Mouse (Mus musculus): Measurements from ENCODE around the gene Abcc4. TPM values are rescaled to one million over a fixed set of nuclear protein-coding genes. Genes with fewer than 3 reads are reported as not detected.

The Abcc4 gene
- total RNA-seq (2021), result 10 to 100 TPM; 10.7 to 11.6 TPM
- long read RNA-seq, experiment 1, partial matches to known transcripts, result 1 of 6 reads
- long read RNA-seq, experiment 1, other reads (novel, unspliced or antisense), result 5 of 6 reads
- long read RNA-seq, experiment 2, partial matches to known transcripts, result 0 of 3 reads
- long read RNA-seq, experiment 2, other reads (novel, unspliced or antisense), result 3 of 3 reads

DNA sequence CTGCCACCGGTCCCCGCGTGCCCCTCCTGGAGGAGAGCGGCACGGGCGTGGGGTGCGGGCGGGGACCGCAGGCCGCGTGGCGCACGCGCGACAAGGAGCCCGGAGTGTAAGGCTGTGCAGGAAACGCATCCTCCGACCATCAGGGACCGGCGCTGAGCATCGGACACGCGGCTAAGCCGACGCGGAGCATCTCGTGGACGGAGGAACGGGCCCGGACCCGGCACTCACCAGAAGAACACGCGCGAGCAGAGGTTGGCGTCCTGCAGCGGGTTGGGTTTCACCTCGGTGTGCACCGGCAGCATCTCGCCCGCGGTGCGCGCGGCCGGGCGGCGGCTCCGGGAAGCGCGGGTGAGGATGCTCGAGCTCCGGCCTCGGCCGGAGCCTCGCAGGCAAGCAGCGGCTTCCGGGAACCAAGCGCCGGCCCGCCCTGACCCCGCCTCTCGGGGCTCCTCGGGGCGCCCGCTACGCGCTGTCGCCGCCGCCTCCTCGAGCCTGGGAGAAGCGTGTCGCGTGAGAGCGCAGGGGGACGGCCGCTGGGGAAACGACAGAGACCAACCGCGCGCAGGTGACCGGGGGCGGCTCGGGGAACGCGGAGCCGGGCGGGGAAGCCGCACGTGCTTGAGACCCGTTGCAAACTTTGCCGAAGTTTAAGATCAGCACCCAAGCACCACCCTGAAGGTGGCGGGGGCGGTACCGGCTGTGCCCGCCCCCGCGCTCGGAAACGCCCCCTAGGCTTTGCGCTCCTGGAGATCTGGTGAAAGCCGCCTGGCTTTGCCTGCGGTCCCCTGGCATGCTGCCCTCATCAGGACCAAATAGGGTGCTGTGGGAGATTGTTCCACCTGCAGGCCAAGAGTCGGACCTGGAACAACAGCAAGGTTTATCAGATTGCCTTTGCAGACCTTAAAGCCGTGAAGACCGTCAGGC is at the start of gene Abcc4:
Abcc4 (minus strand) TSS at position 412 of the 924 bp plus-strand sequence.
- peak; percentile 72 to 79 for DNase-seq
- intact Hi-C loops (cut with DNase I), result no loop called here

DNA sequence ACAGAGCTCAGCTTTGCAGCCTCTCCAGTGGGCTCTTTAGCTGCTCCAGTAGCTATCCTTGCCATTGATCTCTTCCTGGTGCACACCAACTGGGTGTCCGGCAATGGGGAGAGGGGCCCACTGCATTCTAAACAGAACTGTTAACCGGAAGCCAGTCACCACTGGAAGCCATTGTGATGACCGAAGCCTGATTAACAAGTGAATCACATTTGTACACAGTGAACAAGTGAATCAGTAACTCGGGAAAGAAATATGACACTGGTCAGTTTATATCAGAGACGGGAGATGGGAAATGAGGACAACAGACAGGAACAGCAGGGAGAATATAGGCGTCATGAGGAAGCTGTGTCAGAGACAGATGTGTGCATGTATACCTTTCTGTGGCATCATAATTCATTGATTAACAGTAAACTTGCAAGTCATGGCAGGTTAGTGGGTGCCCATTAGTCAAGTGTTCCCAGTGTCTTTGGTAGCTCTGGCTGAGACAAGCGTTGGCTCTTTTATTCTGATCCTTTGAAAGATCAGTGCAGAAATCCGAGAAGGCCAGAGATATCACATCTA is 45.3 kb upstream of the Abcc4 start:
- intact Hi-C loops (cut with DNase I), result no loop called here
- DNase-seq, result no peak

DNA sequence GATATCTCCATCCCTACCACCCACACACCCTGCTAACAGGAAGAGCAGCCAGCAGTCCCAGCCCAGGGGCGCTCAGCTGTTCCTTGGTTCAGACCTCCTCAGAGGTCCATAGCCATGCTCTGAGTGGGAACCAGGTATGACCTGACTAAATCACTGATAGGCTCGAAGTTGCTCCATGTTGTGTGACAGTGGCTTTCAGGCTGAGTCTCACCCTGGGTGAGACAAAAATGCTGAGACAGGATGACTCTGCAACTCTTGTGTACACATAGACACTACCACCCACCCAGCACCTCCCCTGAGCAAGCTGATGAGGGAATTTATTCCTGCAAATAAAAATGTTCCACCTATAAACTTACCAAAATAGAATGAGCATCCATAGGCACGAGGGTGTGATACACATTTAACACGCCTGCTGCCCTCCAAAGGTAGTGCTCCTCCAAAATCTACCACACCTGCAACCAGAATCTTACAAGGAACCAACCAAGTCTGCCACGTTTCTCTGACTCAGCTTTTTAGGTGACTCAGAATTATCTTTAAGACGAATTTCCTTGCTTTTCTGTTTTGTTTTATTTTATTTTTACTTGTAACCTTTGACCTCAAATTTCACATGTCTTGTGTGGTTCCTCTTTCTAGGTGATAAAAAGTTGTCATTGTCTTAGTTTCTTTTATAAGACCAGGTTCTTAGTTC is 44.6 kb upstream of the Abcc4 start:
- DNase-seq, result no peak
- intact Hi-C loops (cut with DNase I), result no loop called here

DNA sequence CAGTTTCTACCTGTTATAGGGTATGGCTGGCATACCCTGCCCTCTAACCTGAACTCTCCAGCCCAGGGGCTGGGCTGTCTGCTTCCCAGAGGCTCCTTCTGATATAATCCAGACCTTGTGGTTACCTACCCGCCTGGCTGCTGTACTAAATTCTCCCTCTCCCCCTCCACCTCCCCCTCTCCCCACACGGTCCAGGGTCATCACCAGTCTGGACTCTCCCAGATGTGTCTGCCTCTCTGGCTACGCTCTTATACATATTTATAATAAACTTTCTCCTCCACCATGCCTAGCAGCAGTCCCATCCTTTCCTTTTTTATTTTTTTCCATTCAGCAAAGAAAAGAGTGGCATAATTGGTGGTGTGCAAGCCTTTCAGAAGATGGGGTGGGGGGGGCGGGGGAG is 43.7 kb upstream of the Abcc4 start:
- intact Hi-C loops (cut with DNase I), result no loop called here
- DNase-seq, result no peak

DNA sequence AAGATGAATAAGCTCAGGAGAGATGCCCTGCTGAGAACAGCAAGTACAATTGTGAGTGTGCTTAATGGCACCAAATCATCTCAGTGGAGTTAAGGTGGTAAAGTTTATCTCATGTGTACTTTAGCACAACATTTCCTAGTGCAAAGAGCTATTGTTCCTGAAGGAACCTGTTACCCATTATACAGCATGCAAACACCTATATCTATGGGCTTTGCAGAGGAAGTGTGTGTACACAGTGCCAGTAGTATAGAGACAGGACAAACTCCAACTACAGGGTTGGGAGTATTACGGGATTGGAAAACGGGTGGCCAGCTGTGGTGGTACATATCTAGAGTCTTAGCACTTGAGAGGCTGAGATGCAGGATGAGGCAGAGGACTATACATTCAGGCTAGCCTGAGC is 43.0 kb upstream of the Abcc4 start:
- DNase-seq, result no peak
- intact Hi-C loops (cut with DNase I), result no loop called here

DNA sequence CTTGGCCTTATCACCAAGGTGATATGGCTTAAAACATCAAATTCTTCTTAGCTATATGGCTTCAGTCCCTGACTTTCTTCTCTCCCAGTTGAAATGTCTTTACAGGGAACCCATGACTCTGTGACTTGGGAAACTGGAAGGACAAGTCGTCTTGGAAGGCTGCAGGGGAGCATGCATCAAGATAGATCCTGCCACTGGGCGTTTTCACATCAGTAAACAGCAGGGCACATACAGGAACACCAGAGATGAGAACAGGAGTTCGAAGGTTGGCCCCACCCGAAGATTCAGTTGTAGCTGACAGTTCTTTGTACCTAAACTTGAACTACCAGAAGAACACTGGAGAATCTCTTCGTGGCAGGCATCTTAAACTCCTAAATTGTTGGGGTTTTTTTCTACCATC is 36.8 kb upstream of the Abcc4 start:
- intact Hi-C loops (cut with DNase I), result no loop called here
- DNase-seq, result no peak

DNA sequence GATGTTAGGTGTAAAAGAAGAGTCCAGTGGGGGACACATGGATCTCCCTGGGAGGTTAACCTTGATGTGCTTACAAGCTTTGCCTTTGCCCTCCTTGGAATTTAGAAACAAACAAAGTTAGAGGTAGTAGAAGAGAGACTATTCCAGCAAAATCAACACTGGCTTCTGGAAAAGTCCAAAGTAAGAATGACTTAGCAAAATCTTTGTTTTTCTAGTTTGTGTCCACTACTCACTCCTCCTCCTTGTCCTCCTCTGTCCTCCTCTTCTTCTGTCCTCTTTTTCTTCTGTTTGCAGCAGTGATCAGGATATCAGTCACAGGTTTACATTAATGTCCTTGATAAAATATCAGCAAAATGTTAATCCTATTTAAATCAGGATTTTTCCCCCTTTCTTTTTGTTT is 35.8 kb upstream of the Abcc4 start:
- intact Hi-C loops (cut with DNase I), result no loop called here
- no peak for DNase-seq

DNA sequence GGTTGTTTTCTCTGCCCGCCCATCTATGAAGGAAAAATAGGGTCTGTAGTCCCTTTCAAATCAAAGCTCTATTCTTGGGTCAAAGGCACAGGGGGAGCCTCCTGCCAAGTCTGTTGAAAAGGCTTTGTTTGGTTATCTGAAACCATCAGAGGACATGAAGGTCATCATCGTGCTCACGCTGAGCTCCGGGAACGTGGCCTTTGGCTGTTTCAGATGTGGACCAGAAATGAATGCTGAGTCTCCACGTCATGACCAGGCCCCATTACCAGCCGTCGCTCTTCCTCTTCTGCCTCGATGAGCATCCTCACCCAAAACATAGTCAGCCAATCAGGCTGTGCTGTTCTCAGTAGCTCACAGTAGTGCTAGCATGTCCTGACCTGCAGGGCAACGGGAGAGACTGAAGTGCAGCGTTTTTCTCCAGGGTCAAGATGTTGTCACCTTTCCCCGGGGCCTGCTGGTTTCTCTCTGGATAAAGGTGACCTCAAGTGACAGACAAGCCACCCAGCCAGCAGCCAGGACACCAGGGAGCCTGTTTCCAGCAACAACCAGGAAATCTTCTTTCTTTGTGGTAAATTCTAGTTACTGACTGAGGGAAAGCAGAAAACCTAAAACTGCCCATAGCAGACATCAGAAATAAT is 31.4 kb upstream of the Abcc4 start:
- intact Hi-C loops (cut with DNase I), result no loop called here

DNA sequence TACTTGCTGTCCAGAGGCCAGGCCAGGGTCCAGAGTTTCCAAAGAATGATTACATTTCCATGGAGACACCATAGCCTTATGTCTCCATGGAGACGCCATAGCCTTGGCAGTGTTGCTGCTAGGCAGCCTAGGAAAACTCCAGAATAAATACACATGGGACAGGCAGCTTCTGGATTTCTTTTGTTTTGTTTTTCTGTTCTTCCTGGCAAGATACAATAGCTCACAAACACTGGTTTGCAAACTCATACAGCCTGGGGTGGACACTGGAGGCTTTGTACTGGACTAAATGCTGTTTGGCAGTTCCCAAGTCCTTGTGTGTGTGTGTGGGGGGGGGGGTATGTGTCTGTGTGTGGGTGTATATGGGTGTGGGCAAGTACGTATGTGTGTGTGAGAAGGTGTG is 29.1 kb upstream of the Abcc4 start:
- intact Hi-C loops (cut with DNase I), result no loop called here
- DNase-seq, result no peak

More for the DNA sequence above, 31.4 kb upstream of the Abcc4 start:
- DNase-seq, result no peak

DNA sequence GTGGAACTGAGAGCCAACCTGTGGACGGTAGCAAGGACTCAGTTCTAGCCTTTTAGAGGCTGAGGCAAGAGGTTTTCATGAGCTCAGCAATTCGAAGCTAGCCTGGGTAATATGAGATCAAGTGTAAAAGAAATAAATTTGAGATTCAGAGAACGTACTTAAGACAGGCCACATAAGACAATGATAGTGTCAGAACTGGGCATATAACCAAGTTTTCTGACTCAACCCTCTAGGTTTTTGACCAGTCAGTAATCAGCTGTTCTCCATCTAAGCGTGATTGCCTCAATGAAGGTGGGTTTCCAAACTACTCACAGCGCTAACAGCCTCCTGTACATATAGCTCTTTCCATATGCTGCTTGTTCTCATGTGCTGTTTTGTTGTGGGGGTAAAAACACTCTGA is 27.1 kb upstream of the Abcc4 start:
- intact Hi-C loops (cut with DNase I), result no loop called here
- DNase-seq, result no peak

DNA sequence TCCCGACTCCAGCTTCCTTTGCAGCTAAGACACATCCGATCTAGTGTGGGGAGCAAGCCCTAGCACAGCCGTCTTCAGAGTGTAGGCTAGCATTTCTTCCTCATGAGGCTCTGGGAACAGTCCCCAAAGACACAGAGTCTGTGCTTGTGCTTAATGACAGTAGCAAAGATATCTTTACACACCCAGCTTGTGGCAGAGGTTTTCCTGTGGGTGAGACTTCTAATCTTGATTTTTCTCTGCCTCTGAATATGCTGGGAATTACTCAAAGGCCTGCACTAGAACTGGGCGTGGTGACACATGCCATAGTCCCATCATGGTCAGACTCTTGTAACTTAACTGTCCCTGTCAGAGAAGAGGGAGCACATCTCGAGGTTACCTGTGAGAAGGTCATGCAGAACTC is 24.6 kb upstream of the Abcc4 start:
- intact Hi-C loops (cut with DNase I), result no loop called here
- no peak for DNase-seq

DNA sequence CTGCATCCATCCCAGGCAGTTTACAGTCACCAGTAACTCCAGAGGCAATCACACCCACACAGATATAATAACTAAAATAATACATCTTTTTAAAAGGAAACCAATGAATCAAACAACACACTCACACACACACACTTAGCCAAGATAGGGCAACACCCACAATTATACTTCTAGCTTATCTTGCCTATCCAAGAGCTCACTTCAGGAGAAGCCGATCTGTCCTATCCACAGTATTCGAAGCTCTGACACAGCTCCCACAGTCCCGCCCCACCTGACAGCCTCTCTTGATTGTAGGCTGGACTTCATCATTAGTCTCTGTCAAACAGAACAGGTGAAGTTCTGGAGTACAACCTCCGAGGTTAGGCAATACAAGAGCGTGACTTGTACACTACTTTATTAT is 19.4 kb upstream of the Abcc4 start:
- intact Hi-C loops (cut with DNase I), result no loop called here
- DNase-seq, result no peak

DNA sequence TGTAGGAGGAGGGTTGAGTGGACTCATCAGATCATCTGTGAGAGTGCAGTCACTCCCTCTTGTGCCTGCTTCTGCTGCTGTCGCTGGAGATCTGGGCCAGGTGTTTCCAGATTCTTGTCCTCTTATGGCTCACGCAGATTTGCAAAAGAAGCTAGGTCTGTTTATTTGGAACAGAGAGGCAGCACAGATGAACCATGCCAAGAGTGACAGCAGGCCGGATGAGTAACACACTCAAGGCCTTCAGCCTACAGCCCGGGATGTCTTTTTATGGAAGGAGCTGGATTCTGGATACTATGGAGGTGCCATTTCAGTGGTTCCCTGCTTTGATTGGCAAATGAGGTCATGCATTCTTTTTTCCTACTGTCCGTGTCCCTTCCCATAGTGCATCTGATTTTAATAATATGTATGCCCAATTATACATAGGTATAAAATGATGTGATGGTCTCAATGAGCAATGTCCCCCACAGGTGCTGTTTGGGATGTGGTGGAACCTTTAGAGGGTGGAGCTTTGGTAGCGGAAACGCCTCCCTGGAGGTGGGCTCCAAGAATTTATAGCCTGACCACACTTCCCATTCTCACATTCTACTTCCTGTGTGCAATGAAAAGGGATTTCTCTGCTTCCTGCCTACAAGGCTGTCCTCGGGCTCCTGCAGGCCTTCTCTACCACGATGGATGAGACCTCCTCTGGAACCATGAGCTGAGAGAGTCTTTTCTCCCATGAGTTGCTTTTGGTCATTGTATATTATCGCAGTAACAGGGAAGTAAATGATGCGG is 18.1 kb upstream of the Abcc4 start:
- intact Hi-C loops (cut with DNase I), result no loop called here
- DNase-seq, result no peak

DNA sequence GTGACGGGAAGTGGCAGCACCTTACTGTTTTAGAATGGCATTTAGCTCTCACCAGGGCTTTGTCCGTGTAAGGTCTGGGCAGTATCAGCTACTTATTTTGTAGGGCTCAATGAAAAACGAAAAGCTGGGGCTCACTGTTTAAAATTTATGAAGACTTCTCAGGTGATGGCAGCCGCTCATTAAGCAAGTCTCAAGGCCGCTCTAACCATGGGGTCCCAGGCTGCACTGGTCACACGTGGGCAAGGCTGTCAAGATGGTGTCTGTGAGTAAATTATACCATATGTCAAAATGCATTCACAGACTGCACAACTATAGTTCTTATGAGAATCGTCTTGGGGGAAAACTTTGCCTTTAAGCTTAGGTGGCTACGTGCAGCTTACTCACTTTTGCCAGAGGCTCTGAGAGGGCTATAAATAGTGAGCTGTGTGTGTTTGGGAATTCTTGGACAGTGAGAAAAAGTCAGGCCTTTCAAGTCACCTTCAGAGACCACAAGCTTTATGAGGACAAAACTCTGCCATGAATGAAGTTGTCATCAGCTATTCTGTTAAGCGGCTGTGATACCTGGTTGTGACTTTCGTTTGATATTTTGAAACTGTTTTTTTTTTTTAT is 13.7 kb upstream of the Abcc4 start:
- no peak for DNase-seq
- intact Hi-C loops (cut with DNase I), result loop anchor here (5.0 kb wide), 1 partner anchor 98 kb away; no protein-coding TSS in a partner anchor

DNA sequence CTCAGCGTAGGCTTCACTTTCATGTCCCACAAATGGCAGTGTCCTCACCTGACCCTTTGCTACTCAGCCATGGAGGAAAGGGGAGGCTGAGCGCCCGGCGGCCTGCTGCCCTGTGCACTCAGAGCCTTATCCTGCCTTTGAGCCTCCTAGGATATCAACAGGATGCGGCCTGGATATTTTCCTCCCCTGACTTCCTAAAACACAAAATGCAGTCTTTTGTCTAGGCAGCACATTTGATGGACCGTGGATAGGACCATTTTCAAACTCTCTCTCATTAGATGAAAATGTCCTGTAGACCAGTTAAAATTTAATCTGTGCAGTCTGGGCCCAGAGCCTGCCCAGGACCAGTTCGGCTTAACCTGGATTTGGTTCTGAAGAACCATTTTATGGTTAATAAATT is 12.6 kb upstream of the Abcc4 start:
- peak in 1 of 2 experiments; percentile 28 for DNase-seq
- intact Hi-C loops (cut with DNase I), result loop anchor here (5.0 kb wide), 1 partner anchor 99 kb away; no protein-coding TSS in a partner anchor

DNA sequence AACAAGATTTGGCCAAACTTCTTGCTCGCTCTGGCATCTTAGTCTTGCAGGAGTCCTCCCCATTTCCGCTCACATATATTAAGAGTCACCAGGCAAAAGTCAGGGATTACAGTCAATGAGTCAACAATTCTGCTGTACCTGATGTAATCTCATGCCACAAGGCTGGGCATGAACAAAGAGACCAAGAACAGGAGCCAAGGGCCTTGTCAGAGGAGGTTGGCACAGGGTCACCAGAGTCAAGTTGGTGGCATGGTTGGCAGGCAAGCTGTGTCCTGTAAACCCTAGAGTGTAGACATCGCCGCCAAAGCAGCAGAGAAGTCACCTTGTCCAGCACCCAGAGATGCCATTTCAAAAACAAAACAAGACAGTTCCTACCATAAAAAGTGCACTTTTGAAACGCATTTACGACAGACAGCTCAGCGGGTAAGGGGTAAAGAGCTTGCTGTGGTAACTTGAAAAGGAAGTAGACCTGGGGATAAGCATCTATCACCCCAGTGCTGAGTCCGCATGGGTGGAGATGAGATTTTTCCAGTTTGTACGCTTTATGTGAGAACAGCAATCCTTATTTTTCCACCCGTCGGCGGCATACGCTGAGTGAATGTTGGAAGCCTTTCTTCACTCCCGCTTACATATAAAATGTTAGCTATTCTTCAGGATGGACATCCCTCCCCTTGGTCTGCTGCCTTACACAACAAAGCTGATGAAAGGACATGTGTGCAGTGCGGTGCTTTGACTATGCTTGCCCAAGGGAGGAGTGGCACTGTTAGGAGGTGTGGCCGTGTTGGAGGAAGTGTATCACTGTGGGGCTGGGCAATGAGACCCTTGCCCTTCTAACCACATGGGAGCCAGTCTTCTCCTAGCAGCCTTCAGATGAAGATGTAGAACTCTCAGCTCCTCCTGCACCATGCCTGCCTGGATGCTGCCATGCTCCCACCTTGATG is 10.6 kb upstream of the Abcc4 start:
- DNase-seq, result no peak
- intact Hi-C loops (cut with DNase I), result loop anchor here (5.0 kb wide), 1 partner anchor 101 kb away; no protein-coding TSS in a partner anchor

DNA sequence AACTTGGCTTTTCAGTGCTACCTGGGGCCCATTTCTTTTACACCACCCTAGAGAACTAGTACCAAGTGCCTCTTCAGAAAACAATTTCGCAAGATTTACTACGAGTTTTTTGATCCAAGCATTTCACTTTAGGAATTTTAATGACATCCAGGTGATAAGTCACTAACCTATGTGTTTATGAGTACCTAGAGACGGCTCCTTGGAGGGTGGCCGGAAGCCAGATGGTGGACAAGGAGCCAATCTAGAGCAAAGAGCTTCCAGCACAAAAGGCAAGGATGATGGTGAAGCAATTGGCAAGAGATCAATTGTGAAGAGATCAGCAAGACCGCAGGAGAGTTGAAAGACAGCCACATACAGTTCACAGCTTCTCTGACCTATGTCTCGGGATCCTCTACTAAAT is 8.7 kb upstream of the Abcc4 start:
- intact Hi-C loops (cut with DNase I), result loop anchor here (5.0 kb wide), 1 partner anchor 103 kb away; no protein-coding TSS in a partner anchor

DNA sequence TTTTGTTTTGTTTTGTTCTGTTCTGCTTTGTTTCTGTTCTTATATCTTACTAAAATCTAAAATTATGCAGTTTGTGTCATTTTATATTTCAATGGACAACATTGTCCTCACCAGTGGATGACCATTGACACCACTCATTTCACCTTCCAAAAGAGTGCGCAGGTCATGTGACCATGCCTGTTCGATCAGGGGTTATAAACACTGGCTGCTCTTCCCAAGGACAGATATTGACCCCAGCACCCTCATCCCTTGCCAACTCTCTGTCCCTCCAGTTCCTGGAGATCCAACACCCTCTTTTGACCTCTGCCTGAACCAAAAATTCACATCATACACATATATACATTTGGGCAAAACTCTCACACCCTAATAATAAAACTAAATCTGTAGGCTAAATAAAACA is 8.3 kb upstream of the Abcc4 start:
- no peak for DNase-seq
- intact Hi-C loops (cut with DNase I), result no loop called here

More for the DNA sequence above, 8.7 kb upstream of the Abcc4 start:
- no peak for DNase-seq
